Mouse (Mus musculus) MEL (cell line): ENCODE measurements around the gene Gapdh.

Experiments
- CTCF ChIP-seq, 3 experiments: IDR thresholded peaks in 2 of 3; conservative IDR thresholded peaks in 1 of 3; 2 replicates each; pipeline ENCODE4 v1.5.1; 2011 to 2012; ENCODE audit warnings: low read length in 3 of 3, low read depth in 2 of 3, mild to moderate bottlenecking in 2 of 3, improper control_type of control experiment in 1 of 3, inconsistent platforms in 1 of 3, mixed read lengths in 1 of 3, moderate library complexity in 1 of 3; ENCODE audit not compliant: control insufficient read depth in 1 of 3, insufficient read depth in 1 of 3, poor library complexity in 1 of 3, severe bottlenecking in 1 of 3
- EP300 ChIP-seq, 2 experiments: IDR thresholded peaks; 2 replicates each; pipeline ENCODE4 v1.6.1; 2011; ENCODE audit warnings: improper control_type of control experiment in 2 of 2, low read length in 2 of 2, low read depth in 1 of 2, mild to moderate bottlenecking in 1 of 2
- GABPA ChIP-seq: IDR thresholded peaks from 2 replicates; pipeline ENCODE4 v1.6.1; 2012; ENCODE audit warnings: low read depth, mild to moderate bottlenecking, inconsistent platforms, low read length, improper control_type of control experiment, moderate library complexity
- NELFE ChIP-seq: IDR thresholded peaks from 2 replicates; pipeline ENCODE4 v1.6.1; 2011; ENCODE audit warnings: low read depth, low read length, improper control_type of control experiment
- POLR2AphosphoS2 ChIP-seq: IDR thresholded peaks from 2 replicates; pipeline ENCODE4 v1.6.1; 2011; ENCODE audit warnings: low read length, improper control_type of control experiment
- UBTF ChIP-seq: IDR thresholded peaks from 2 replicates; pipeline ENCODE4 v1.6.1; 2012; ENCODE audit warnings: low read depth, mild to moderate bottlenecking, inconsistent platforms, low read length, improper control_type of control experiment, moderate library complexity, borderline replicate concordance; ENCODE audit not compliant: insufficient read depth
- USF1 ChIP-seq: IDR thresholded peaks from 2 replicates; pipeline ENCODE4 v1.6.1; 2014; ENCODE audit warnings: low read depth, mild to moderate bottlenecking, inconsistent platforms, low read length, improper control_type of control experiment, moderate library complexity

DNA sequence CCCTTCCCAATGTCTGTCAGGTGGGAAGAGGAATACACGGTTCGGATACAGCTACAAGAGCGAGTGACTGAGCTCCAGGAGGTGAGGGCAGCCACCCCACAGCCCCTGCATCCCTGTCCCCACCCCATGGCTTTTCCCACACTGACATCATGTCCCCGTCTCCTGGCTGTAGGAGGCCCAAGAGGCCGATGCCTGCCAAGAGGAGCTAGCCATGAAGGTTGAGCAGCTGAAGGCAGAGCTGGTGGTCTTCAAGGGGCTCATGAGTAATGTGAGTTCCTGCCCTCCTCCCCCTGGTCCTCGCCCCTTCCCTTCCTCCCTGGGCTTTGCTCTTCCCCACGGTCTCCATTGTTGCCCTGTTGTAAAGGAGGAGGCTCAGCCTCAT, 16.7 kb downstream of the Gapdh start:
- TF ChIP-seq UBTF (no peak), EP300 (IDR thresholded peaks at IDR 0.05; ENCODE audit: low read depth in 1 of 2, low read length in 2 of 2) (no peak), GABPA (no peak), USF1 (no peak), POLR2AphosphoS2 (no peak), CTCF (IDR thresholded peaks at IDR 0.05 in 2 of 3, conservative IDR thresholded peaks at IDR 0.05 in 1 of 3; ENCODE audit: control insufficient read depth in 1 of 3, insufficient read depth in 1 of 3, low read depth in 2 of 3, low read length in 3 of 3, poor library complexity in 1 of 3, severe bottlenecking in 1 of 3) (no peak), NELFE (no peak)
